Mouse (Mus musculus): Measurements from ENCODE around the gene Gzma. TPM values are rescaled to one million over a fixed set of nuclear protein-coding genes. Genes with fewer than 3 reads are reported as not detected.

The Gzma gene
- polyA plus RNA-seq (2016; fragmentation: Nextera tagmentation; extraction: Ambion mirVana) = not detected in 2 replicates

- Histone ChIP-seq H3K9me3 (replicated peaks) (no peaks in the 10 kb centered on the region), H3K27me3 (replicated peaks) (no peaks in the 10 kb centered on the region), H3K36me3 (no peaks in the 10 kb centered on the region), H3K27ac (no peak within 1 kb of the TSS), H3K4me1 (no peaks in the 10 kb centered on the region), H3K4me2 (no peak within 1 kb of the TSS), H3K4me3 (no peak within 1 kb of the TSS), H3K9ac (no peak within 1 kb of the TSS)
- ATAC-seq = no peak
- 61% methylated on average over 6 of the region's 6 CpGs for WGBS (ENCODE audit: insufficient replicate concordance)
Measured at GRCm38 (mm10) chr13:113100879-113101278, at the start of gene Gzma. Gzma (minus strand) TSS chr13:113100981.

GRCm38 (mm10) chr13:113139597-113139996 is 38.8 kb upstream of the Gzma start:
- 88% methylated on average over 1 of the region's 1 CpGs for WGBS (ENCODE audit: insufficient replicate concordance)
- Histone ChIP-seq H3K9ac (no peak overlapping the region), H3K4me3 (no peak overlapping the region), H3K9me3 (replicated peaks) (no peaks in the 10 kb centered on the region), H3K27me3 (replicated peaks) (no peaks in the 10 kb centered on the region), H3K36me3 (no peaks in the 10 kb centered on the region), H3K4me1 (no peaks in the 10 kb centered on the region), H3K27ac (no peak overlapping the region), H3K4me2 (no peak overlapping the region)
- ATAC-seq = no peak

GRCm38 (mm10) chr13:113129974-113130373 is 29.2 kb upstream of the Gzma start:
- Histone ChIP-seq H3K36me3 (no peaks in the 10 kb centered on the region), H3K9me3 (replicated peaks) (no peaks in the 10 kb centered on the region), H3K9ac (no peak overlapping the region), H3K27me3 (replicated peaks) (no peaks in the 10 kb centered on the region), H3K4me2 (no peak overlapping the region), H3K4me1 (no peaks in the 10 kb centered on the region), H3K27ac (no peak overlapping the region), H3K4me3 (no peak overlapping the region)
- no peak for ATAC-seq
- 76% methylated on average over 1 of the region's 1 CpGs for WGBS (ENCODE audit: insufficient replicate concordance)

GRCm38 (mm10) chr13:113121326-113121725 is 20.5 kb upstream of the Gzma start:
- WGBS (ENCODE audit: insufficient replicate concordance) = 79% methylated on average over 14 of the region's 14 CpGs

DNA sequence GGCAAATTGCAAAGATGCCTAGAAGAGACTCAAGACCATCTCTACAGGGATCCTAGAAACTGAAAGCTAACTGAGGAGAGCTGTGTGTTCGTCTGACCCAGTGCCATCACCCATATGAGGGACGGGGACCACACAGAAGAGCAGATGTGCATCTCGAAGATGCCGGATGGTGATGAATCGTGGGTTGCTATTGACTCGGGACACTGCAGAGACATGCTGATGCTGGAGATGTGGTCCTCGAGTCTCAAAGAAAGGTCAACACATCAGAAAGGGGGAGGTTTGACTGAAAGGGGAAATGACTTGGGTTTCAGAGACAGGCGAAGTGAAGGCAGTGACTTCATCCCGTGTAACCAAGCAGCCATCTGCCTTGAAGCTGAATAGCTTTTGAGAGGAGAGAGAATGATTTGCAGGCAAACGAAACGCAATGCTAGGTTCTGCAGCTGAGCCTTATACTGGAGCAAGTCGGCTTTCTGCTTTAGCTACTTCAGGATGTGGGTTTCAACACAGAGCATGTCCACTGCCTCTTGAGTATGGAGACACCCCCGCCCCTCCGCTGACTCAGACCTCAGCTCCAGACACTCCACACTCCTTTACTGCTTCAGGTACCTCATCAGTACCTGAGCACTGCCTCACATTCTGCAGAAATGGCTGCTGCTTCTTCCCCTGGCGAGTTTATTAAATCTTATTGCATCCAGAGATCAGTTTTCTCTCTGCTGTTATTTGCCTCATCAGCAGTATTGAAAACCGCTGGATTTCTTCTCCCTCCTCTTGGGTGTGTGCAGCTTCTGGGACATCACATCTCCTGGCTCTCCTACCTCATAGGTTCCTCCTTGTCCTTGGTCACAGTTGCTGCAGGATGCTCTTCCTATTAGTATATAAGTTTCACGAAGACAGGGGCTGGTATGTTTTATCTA is 19.8 kb upstream of the Gzma start:
- no peak overlapping the region for H3K9ac ChIP-seq
- 66% methylated on average over 17 of the region's 17 CpGs for WGBS (ENCODE audit: insufficient replicate concordance)

More at GRCm38 (mm10) chr13:113121326-113121725, 20.5 kb upstream of the Gzma start:
- no peak overlapping the region for H3K27ac ChIP-seq
- no peaks in the 10 kb centered on the region for H3K4me1 ChIP-seq
- no peak overlapping the region for H3K4me2 ChIP-seq
- no peak overlapping the region for H3K4me3 ChIP-seq
- no peaks in the 10 kb centered on the region for H3K9me3 ChIP-seq (replicated peaks)
- H3K27me3 ChIP-seq (replicated peaks) = no peaks in the 10 kb centered on the region
- ATAC-seq = no peak
- no peaks in the 10 kb centered on the region for H3K36me3 ChIP-seq
- H3K9ac ChIP-seq = no peak overlapping the region

GRCm38 (mm10) chr13:113118977-113119376 is 18.2 kb upstream of the Gzma start:
- Histone ChIP-seq H3K27ac (no peak overlapping the region), H3K4me3 (no peak overlapping the region), H3K36me3 (no peaks in the 10 kb centered on the region), H3K27me3 (replicated peaks) (no peaks in the 10 kb centered on the region), H3K9me3 (replicated peaks) (no peaks in the 10 kb centered on the region), H3K4me2 (no peak overlapping the region), H3K4me1 (no peaks in the 10 kb centered on the region), H3K9ac (no peak overlapping the region)
- ATAC-seq = no peak
- 59% methylated on average over 4 of the region's 4 CpGs for WGBS (ENCODE audit: insufficient replicate concordance)

More for the DNA sequence above, 19.8 kb upstream of the Gzma start:
- no peak overlapping the region for H3K27ac ChIP-seq
- no peak overlapping the region for H3K4me3 ChIP-seq
- H3K4me2 ChIP-seq = no peak overlapping the region
- H3K9me3 ChIP-seq (replicated peaks) = no peaks in the 10 kb centered on the region
- H3K4me1 ChIP-seq = no peaks in the 10 kb centered on the region
- no peaks in the 10 kb centered on the region for H3K36me3 ChIP-seq
- no peaks in the 10 kb centered on the region for H3K27me3 ChIP-seq (replicated peaks)
- ATAC-seq = no peak

DNA sequence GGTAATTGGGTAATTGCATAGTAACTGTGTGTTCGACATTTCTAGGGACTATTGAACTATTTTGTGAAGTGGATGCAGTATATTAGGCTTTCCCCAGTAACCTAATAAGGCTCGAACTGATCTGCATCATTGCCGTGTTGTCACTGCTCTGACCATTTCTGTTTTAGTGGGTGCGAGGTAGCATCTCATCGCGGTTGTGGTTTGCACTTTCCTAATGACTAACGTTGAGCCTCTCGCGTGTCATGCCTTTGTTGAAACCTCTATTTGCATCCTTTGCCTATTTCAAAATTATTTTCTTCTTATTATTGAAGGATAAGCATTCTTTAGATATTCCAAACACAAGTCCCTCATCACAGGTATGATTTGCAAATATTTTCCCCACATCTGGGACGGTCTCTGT is 4.0 kb upstream of the Gzma start:
- H3K9ac ChIP-seq = no peak overlapping the region
- no peaks in the 10 kb centered on the region for H3K36me3 ChIP-seq
- H3K4me2 ChIP-seq = no peak overlapping the region
- no peak overlapping the region for H3K27ac ChIP-seq
- no peak overlapping the region for H3K4me3 ChIP-seq
- H3K4me1 ChIP-seq = no peaks in the 10 kb centered on the region
- no peaks in the 10 kb centered on the region for H3K27me3 ChIP-seq (replicated peaks)
- ATAC-seq = no peak
- no peaks in the 10 kb centered on the region for H3K9me3 ChIP-seq (replicated peaks)
- WGBS (ENCODE audit: insufficient replicate concordance) = 76% methylated on average over 10 of the region's 10 CpGs

DNA sequence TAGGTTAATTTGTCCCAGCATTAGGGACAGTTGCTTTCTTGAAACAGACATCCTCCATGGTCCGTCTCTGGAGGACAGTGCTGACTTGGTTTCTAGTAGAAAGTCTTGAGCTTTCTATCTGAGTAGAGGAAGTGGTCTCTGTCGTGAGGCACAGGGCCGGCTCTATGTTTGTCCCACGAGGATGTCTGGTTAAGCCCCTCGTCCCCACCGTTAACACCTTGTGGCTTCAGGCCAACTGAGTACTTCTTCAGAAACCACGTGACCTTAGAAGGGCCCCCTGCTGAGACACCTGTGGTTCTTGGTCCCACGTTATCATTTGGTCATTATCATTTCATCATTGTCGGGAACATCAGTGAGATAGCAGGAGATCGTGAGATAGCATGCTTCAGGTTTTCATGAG is 1.0 kb upstream of the Gzma start:
- no peak overlapping the region for H3K27ac ChIP-seq
- WGBS (ENCODE audit: insufficient replicate concordance) = 34% methylated on average over 10 of the region's 10 CpGs
- no peaks in the 10 kb centered on the region for H3K36me3 ChIP-seq
- no peaks in the 10 kb centered on the region for H3K9me3 ChIP-seq (replicated peaks)
- ATAC-seq = no peak
- no peaks in the 10 kb centered on the region for H3K4me1 ChIP-seq
- no peaks in the 10 kb centered on the region for H3K27me3 ChIP-seq (replicated peaks)
- no peak overlapping the region for H3K9ac ChIP-seq
- H3K4me2 ChIP-seq = no peak overlapping the region
- H3K4me3 ChIP-seq = no peak overlapping the region

- no peak overlapping the region for H3K4me2 ChIP-seq
- H3K27ac ChIP-seq = no peak overlapping the region
- 83% methylated on average over 2 of the region's 2 CpGs for WGBS (ENCODE audit: insufficient replicate concordance)
- no peaks in the 10 kb centered on the region; the same call in 1 of the 2 replicates for H3K27me3 ChIP-seq (replicated peaks)
- H3K4me1 ChIP-seq = no peaks in the 10 kb centered on the region
- no peaks in the 10 kb centered on the region for H3K36me3 ChIP-seq
- ATAC-seq = no peak
- H3K4me3 ChIP-seq = no peak overlapping the region
- H3K9me3 ChIP-seq (replicated peaks) = no peaks in the 10 kb centered on the region
- no peak overlapping the region for H3K9ac ChIP-seq
Measured at GRCm38 (mm10) chr13:113098406-113098805, 2.4 kb downstream of the Gzma start.

GRCm38 (mm10) chr13:113097011-113097410 is 3.8 kb downstream of the Gzma start:
- Histone ChIP-seq H3K27ac (no peak overlapping the region), H3K4me1 (no peaks in the 10 kb centered on the region), H3K9me3 (replicated peaks) (no peaks in the 10 kb centered on the region), H3K36me3 (no peaks in the 10 kb centered on the region), H3K4me3 (no peak overlapping the region), H3K27me3 (replicated peaks) (no peaks in the 10 kb centered on the region; the same call in 1 of the 2 replicates), H3K9ac (no peak overlapping the region), H3K4me2 (no peak overlapping the region)
- WGBS (ENCODE audit: insufficient replicate concordance) = 57% methylated on average over 3 of the region's 3 CpGs
- ATAC-seq = no peak

DNA sequence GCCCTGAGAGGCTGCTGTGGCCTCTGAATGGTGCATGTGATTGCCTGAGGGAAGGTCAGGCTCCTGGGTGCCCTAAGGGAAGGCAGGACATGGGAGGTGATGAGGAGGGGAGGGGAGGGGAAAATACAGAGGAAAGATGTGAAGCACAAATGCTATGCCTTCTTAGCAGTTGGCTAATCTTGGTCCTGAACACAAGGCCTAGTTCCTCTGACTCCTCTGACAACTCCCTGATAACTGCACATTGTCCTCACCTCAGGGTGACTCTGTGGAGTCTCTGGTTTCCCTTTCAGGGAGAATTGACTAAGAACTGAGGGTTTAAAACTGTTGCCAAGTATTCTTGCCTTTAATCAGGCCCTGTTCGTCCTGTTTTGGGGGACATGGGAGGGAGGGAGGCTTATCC is 6.2 kb downstream of the Gzma start:
- Histone ChIP-seq H3K4me1 (no peaks in the 10 kb centered on the region), H3K36me3 (no peaks in the 10 kb centered on the region), H3K9ac (no peak overlapping the region), H3K4me2 (no peak overlapping the region), H3K9me3 (replicated peaks) (no peaks in the 10 kb centered on the region), H3K27me3 (replicated peaks) (peaks cover 6% of the 10 kb centered on the region; the same call in 1 of the 2 replicates), H3K27ac (no peak overlapping the region), H3K4me3 (no peak overlapping the region)
- no peak for ATAC-seq
- WGBS (ENCODE audit: insufficient replicate concordance) = 53% methylated on average over 1 of the region's 1 CpGs

- ATAC-seq = no peak
- 61% methylated on average over 8 of the region's 8 CpGs for WGBS (ENCODE audit: insufficient replicate concordance)
- Histone ChIP-seq H3K4me2 (no peak overlapping the region), H3K4me1 (no peaks in the 10 kb centered on the region), H3K27ac (no peak overlapping the region), H3K4me3 (no peak overlapping the region), H3K9me3 (replicated peaks) (no peaks in the 10 kb centered on the region), H3K9ac (no peak overlapping the region), H3K36me3 (no peaks in the 10 kb centered on the region), H3K27me3 (replicated peaks) (peaks cover 6% of the 10 kb centered on the region; the same call in 1 of the 2 replicates)
Measured at GRCm38 (mm10) chr13:113090489-113090888, 10.3 kb downstream of the Gzma start.
